Mouse (Mus musculus) B cell, adult 2 months (primary cell): ENCODE measurements at regions not wholly inside any gene's neighbourhood (a gene's known extent, or its start where the extent isn't known, plus 50 kb on each side); places are given as distances from the start of the nearest gene placed in this dataset.

Experiments used
- DNase-seq, 2 experiments: peaks; one replicate each; pipeline ENCODE4 v3.0.0; 2022

- no peak for DNase-seq
Observed at GRCm38 (mm10) chr5:119739386-119739785, 68.9 kb downstream of the Tbx3 start.

DNA sequence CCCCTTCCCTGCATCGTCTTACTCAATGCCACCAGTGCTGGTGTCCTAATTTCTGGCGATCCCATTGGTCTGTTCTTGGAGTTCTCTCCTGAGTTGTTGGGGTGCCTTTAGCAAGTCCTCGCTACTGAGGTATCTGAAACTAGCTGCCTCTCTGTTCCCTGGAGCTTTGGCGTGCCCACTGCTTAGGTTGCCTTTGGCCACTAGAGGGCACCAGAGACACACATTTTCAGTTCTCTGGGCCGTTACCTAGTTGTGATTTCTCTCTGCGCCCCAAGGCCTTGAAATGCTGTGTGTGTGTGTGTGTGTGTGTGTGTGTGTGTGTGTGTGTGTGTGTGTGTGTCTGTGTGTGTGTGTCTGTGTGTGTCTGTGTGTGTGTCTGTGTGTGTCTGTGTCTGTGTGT, 70.6 kb downstream of the Tbx3 start:
- peak; percentile 37 to 45 for DNase-seq

DNA sequence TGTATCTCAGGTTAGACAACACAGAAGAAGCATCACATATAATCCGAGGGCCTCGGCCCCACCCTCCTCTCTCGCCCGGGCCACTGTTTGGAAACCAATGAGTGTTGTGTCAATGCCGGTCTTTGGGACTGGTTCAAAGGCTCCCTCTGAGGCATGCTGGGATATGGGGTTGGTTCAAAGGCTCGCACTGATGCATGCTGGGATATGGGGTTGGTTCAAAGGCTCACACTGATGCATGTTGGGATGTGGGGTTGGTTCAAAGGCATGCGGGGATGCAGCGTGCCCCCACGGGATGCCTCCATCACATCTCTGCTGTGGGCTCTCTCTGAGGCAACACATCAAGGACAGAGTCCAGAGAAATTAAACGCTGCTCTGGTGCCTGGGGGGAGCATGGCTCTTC, 73.3 kb downstream of the Tbx3 start:
- DNase-seq: no peak

- DNase-seq: peak in 1 of 2 experiments; percentile 4
Observed at GRCm38 (mm10) chr5:119747038-119747437, 76.6 kb downstream of the Tbx3 start.

GRCm38 (mm10) chr5:119748667-119749066, 78.2 kb downstream of the Tbx3 start:
- DNase-seq: no peak

- DNase-seq: no peak
Observed at GRCm38 (mm10) chr5:119749153-119749552, 78.7 kb downstream of the Tbx3 start.

- no peak for DNase-seq
Observed at GRCm38 (mm10) chr5:119755782-119756181, 76.7 kb upstream of the Tbx5 start.

GRCm38 (mm10) chr5:119758880-119759279, 73.6 kb upstream of the Tbx5 start:
- DNase-seq: no peak

DNA sequence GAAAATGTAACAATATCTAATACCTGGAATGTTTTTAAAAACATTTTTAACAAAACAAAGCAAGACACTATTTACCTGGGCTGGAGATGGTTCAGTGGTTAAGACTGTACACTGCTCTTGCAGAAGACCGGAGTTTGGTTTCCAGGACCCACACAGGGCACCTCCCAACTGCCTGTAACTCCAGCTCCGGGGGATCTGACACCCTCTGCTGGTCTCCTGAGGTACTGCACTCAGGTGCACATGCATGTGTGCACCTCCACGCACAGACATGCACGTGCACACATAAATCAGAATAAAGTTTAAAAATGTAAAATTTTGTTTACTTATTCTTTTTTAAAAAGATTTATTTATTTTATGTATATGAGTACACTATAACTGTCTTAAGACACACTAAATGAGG, 70.4 kb upstream of the Tbx5 start:
- DNase-seq: no peak

DNA sequence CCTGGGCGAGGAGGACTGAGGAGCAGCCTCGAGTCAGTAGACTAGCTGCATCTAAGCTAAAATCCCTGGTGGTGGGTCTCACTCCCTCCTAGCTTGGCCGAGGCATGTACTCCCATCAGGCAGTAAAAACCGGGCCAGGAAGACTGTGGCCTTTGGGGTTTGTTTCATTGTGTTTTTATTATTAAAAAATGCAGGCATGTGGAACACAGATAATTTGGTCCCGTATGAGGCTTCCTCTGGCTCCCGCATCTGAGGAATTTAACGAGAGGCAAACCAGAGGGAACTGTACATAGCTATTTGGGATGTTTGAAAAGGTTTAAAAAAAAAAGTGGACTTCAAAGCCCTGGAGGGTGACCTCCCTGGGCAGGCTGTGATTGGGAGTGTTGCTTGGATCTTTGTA, 69.1 kb upstream of the Tbx5 start:
- no peak for DNase-seq

DNA sequence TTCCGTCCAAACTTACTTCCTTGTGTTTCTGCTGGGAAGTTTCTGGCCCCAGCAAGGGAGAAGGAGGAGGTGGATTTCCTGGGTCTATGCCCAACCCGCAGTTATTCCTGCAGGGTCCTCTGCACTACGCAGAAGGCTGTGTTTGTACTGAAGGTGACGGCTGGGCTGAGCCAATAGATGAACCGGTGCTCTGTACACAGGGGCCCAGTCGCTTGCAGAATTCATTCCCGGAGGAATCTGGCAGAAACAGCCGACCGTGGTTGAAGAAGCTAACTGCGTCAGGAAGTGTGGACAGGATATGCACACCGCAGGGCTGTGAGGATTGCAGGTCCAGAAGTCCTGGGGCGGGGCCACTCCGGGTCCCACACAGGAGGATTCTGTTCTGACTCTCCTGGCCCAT, 66.1 kb upstream of the Tbx5 start:
- DNase-seq: no peak

DNA sequence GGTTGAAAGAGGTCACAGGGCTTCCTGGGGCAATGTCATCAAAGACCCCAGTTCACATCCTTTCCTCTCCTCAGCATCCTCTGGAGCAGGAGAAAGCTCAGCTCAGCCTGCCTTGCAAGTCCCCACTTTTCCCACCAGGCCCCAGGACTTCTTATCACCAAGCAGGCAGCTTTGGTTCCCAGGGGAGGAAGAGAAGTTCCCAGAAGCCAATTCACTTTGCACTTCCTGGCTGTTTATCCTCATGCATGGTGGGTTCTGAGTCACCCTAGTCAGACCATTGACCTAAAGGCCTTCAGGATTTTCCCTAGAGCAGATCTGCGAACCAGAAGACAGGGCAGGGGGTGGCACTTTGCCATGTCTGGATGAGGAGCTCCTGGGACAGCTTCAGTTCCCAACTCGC, 61.5 kb upstream of the Tbx5 start:
- no peak for DNase-seq

- DNase-seq: no peak
Observed at GRCm38 (mm10) chr5:119776106-119776887, 56.2 kb upstream of the Tbx5 start.

GRCm38 (mm10) chr5:119777836-119778235, 54.6 kb upstream of the Tbx5 start:
- DNase-seq: no peak

- DNase-seq: no peak
Observed at GRCm38 (mm10) chr5:119781375-119781774, 51.1 kb upstream of the Tbx5 start.
